Mouse (Mus musculus): ENCODE measurements at regions not wholly inside any gene's neighbourhood (a gene's known extent, or its start where the extent isn't known, plus 50 kb on each side); places are given as distances from the start of the nearest gene placed in this dataset.

GRCm38 (mm10) chr12:9991305-9991704 is 378.5 kb upstream of the Nt5c1b start:
- no peak for TF ChIP-seq CTCF (IDR thresholded peaks at IDR 0.05; ENCODE audit: borderline replicate concordance, insufficient read depth, low read length)
- no peak for TF ChIP-seq POLR2A (IDR thresholded peaks at IDR 0.05; ENCODE audit: low read depth, low read length)

Measured in embryonic fibroblast, embryonic 13.5 days (primary cell).